Mouse (Mus musculus) lung, embryonic 15.5 days (tissue): Measurements from ENCODE around the gene Gpcpd1. TPM values are rescaled to one million over a fixed set of nuclear protein-coding genes. Genes with fewer than 3 reads are reported as not detected.

Source experiments
- ATAC-seq: fragments of 200-750 bp; cut with Nextera tagmentation; 2 replicates; pipeline ENCODE4 v1.8.0; 2017; ENCODE audit warnings: moderate number of reproducible peaks, borderline replicate concordance; ENCODE audit not compliant: low FRiP score, low TSS enrichment; ENCODE audit errors: extremely low read depth
- H3K27ac ChIP-seq: fragments of 300-500 bp; sonication (generic); 2 replicates; pipeline ENCODE4 v1.5.1; 2015; ENCODE audit warnings: moderate library complexity, mild to moderate bottlenecking, inconsistent platforms
- H3K27me3 ChIP-seq: fragments of 300-500 bp; sonication (generic); 2 replicates; pipeline ENCODE4 v1.6.1; 2015; ENCODE audit warnings: inconsistent platforms
- H3K36me3 ChIP-seq: fragments of 300-500 bp; sonication (generic); 2 replicates; pipeline ENCODE4 v1.6.1; 2015; ENCODE audit warnings: inconsistent platforms
- H3K4me1 ChIP-seq: fragments of 300-500 bp; sonication (generic); 2 replicates; pipeline ENCODE4 v1.6.1; 2015; ENCODE audit warnings: inconsistent platforms
- H3K4me2 ChIP-seq: fragments of 300-500 bp; sonication (generic); 2 replicates; pipeline ENCODE4 v1.6.1; 2015; ENCODE audit warnings: inconsistent platforms, mild to moderate bottlenecking, moderate library complexity
- H3K4me3 ChIP-seq: fragments of 300-500 bp; sonication (generic); 2 replicates; pipeline ENCODE4 v1.5.1; 2015; ENCODE audit warnings: mild to moderate bottlenecking, inconsistent platforms
- H3K9ac ChIP-seq: fragments of 300-500 bp; sonication (generic); 2 replicates; pipeline ENCODE4 v1.6.1; 2015; ENCODE audit warnings: inconsistent platforms
- H3K9me3 ChIP-seq: fragments of 300-500 bp; sonication (generic); 2 replicates; pipeline ENCODE4 v1.6.1; 2016; ENCODE audit warnings: inconsistent platforms
- WGBS: fragments of 180-500 bp; shearing (Covaris S2); methylation state at CpG from one replicate; pipeline ENCODE4 v1.1.7; 2015; 5-methylcytosine and 5-hydroxymethylcytosine counted together
- polyA plus RNA-seq: library from polyadenylated mRNA; unstranded; fragments of >200 nt; fragmentation: Nextera tagmentation; extraction: Ambion mirVana; gene quantifications from 2 replicates; pipeline ENCODE4 v1.2.1, GENCODE M21; 2015

Gene Gpcpd1
- polyA plus RNA-seq, 1 experiment from 2014 or later = 30.1 TPM

DNA sequence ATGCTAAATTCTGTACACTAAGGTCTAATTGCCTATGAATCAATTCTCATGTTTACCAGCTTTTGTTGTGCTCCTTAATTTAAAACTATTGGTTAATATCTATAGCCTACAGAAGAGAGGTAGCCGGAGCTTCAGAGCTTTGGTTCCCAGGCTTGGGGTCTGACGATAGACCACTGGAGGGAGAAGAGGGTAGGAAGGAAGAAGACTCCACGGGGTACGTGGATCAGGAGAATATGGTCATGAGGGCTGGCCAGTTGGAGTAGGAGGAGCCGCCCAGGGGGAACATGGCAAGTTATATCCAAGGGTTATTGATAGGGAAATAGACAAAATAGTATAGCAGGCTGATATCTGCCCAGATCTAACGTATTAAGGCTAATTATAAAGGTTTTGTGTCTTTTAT lies 17.8 kb downstream of the Gpcpd1 start:
- Histone ChIP-seq H3K9me3 (no peaks in the 10 kb centered on the region), H3K27ac (no peak overlapping the region), H3K4me1 (no peaks in the 10 kb centered on the region), H3K4me3 (no peak overlapping the region), H3K4me2 (no peak overlapping the region), H3K9ac (no peak overlapping the region), H3K36me3 (peaks cover 30% of the 10 kb centered on the region), H3K27me3 (no peaks in the 10 kb centered on the region)
- 93% methylated on average over 6 of the region's 6 CpGs for WGBS
- no peak for ATAC-seq

DNA sequence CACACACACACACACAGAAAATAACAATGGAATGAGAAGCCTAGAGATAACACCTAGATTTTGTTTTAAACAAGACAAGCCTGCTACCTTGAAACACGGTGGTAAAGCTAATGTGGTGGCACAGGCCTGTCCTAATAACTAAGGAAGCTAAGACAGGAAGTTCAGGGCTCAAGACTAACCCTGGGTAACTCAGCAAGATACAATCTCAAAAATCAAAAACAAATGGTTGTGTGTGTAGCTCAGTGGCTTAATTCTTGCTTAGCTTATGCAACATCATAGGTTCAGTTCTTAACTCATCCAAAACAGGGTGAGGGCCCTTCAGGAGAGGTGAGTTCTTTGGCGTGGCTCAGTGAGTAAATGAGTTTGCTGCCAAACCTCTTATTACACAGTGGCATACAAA lies 20.1 kb downstream of the Gpcpd1 start:
- WGBS = 90% methylated on average over 2 of the region's 2 CpGs
- no peaks in the 10 kb centered on the region for H3K9me3 ChIP-seq
- ATAC-seq = no peak
- H3K27ac ChIP-seq = no peak overlapping the region
- H3K9ac ChIP-seq = no peak overlapping the region
- no peak overlapping the region for H3K4me3 ChIP-seq
- no peaks in the 10 kb centered on the region for H3K4me1 ChIP-seq
- H3K4me2 ChIP-seq = no peak overlapping the region
- H3K36me3 ChIP-seq = peaks cover 43% of the 10 kb centered on the region
- no peaks in the 10 kb centered on the region for H3K27me3 ChIP-seq

DNA sequence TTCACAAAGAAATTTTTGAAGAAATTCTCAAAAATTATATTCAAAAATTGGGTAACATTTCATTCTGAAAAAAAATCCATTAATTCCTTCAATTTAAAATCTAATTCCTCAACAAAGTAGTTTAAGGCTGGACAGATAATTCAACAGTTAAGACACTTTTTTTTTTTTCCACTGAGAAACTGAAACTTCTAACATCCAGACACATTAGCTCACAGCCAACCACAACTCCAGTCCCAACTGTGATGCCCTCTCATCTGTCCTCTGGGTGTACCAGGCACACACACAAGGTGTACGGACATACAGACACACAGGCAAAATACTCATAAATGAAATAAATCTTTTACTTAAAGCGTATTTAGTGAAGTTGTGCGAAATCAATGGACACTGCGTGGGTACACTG lies 25.7 kb downstream of the Gpcpd1 start:
- H3K4me3 ChIP-seq = no peak overlapping the region
- H3K36me3 ChIP-seq = peaks cover 26% of the 10 kb centered on the region
- no peak for ATAC-seq
- no peak overlapping the region for H3K9ac ChIP-seq
- H3K4me1 ChIP-seq = no peaks in the 10 kb centered on the region
- H3K9me3 ChIP-seq = no peaks in the 10 kb centered on the region
- H3K4me2 ChIP-seq = no peak overlapping the region
- 97% methylated on average over 4 of the region's 4 CpGs for WGBS
- no peaks in the 10 kb centered on the region for H3K27me3 ChIP-seq
- no peak overlapping the region for H3K27ac ChIP-seq

GRCm38 (mm10) chr2:132527864-132528263 lies 59.7 kb downstream of the Gpcpd1 start:
- H3K27ac ChIP-seq = no peak overlapping the region
- ATAC-seq = no peak
- H3K9ac ChIP-seq = no peak overlapping the region
- no peaks in the 10 kb centered on the region for H3K27me3 ChIP-seq
- WGBS = 61% methylated on average over 1 of the region's 1 CpGs
- H3K36me3 ChIP-seq = peaks cover 23% of the 10 kb centered on the region
- no peak overlapping the region for H3K4me2 ChIP-seq
- H3K9me3 ChIP-seq = no peaks in the 10 kb centered on the region
- H3K4me3 ChIP-seq = no peak overlapping the region
- no peaks in the 10 kb centered on the region for H3K4me1 ChIP-seq

DNA sequence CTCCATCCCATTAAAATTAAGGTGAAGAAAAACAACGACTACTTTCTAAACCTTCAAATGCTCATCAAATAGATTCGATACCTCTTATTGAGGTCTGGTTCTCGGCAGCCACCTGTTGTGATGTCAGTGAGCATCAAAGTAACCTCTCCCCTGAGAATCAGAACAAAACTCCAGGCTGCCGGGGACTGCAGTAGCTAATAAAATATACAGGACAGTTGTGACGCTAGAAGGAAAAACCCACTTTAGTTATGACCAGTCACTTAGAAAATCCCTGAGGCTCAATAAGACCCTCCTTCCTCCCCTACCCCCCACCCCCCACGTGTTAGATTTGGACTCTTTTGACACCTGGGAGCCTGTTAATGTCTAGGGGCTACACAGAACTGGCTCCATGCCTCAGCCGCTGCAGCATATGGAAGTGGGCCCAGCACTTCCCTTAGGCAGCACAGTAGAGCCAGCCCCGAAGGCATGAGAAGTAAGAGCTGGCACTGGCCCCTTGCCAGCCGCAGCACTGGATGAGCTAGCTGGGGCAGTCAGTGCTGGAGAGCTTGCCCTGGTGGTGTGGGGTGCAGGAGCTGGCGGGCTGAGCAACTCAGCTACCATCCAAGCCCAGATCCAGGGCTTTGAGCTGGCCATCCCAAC lies 60.5 kb downstream of the Gpcpd1 start:
- Histone ChIP-seq H3K4me1 (no peaks in the 10 kb centered on the region), H3K9me3 (no peaks in the 10 kb centered on the region), H3K27ac (no peak overlapping the region), H3K4me3 (no peak overlapping the region), H3K36me3 (peaks cover 20% of the 10 kb centered on the region), H3K9ac (no peak overlapping the region), H3K4me2 (no peak overlapping the region), H3K27me3 (no peaks in the 10 kb centered on the region)
- ATAC-seq = no peak
- WGBS = 74% methylated on average over 10 of the region's 10 CpGs

DNA sequence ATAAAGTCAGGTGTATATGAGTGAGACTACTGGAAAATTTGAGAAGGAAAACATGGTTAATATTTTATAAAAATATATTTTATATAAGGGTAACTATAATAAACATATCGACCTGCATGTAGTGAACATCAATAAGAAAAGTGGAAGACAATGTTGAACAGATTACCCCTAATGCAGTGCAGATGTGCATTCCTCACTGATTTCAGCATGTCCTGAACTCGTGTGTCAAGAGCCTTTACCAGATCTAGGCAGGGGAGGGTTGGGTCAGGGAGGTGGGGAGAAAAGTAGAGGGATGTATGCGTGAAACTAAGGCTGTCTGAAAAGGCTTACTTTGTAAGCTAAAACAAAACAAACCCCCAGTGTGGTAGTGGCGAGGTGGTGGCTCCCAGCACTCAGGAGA lies 61.4 kb downstream of the Gpcpd1 start:
- H3K4me3 ChIP-seq = no peak overlapping the region
- WGBS = 51% methylated on average over 4 of the region's 4 CpGs
- H3K4me2 ChIP-seq = no peak overlapping the region
- no peak for ATAC-seq
- no peaks in the 10 kb centered on the region for H3K4me1 ChIP-seq
- no peak overlapping the region for H3K27ac ChIP-seq
- no peaks in the 10 kb centered on the region for H3K9me3 ChIP-seq
- H3K36me3 ChIP-seq = peaks cover 16% of the 10 kb centered on the region
- H3K27me3 ChIP-seq = no peaks in the 10 kb centered on the region
- H3K9ac ChIP-seq = no peak overlapping the region

- Histone ChIP-seq H3K9ac (no peak overlapping the region), H3K9me3 (no peaks in the 10 kb centered on the region), H3K4me1 (no peaks in the 10 kb centered on the region), H3K36me3 (no peaks in the 10 kb centered on the region), H3K27me3 (no peaks in the 10 kb centered on the region), H3K4me2 (no peak overlapping the region), H3K4me3 (no peak overlapping the region), H3K27ac (no peak overlapping the region)
- ATAC-seq = no peak
- WGBS = 41% methylated on average over 18 of the region's 18 CpGs
Observed at GRCm38 (mm10) chr2:132518021-132518901, 69.3 kb downstream of the Gpcpd1 start.

- Histone ChIP-seq H3K4me1 (0 out of 2 replicates have a peak, but pooled peaks cover 3% of the 10 kb centered on the region), H3K4me3 (no peak overlapping the region), H3K4me2 (no peak overlapping the region), H3K9me3 (no peaks in the 10 kb centered on the region), H3K9ac (no peak overlapping the region), H3K27ac (no peak overlapping the region), H3K36me3 (no peaks in the 10 kb centered on the region), H3K27me3 (no peaks in the 10 kb centered on the region)
- ATAC-seq = no peak
- WGBS = 74% methylated on average over 6 of the region's 6 CpGs
Observed at GRCm38 (mm10) chr2:132517194-132517836, 70.2 kb downstream of the Gpcpd1 start.

GRCm38 (mm10) chr2:132516130-132517030 lies 71.1 kb downstream of the Gpcpd1 start:
- Histone ChIP-seq H3K9me3 (no peaks in the 10 kb centered on the region), H3K9ac (no peak overlapping the region), H3K4me3 (no peak overlapping the region), H3K4me1 (0 out of 2 replicates have a peak, but pooled peaks cover 3% of the 10 kb centered on the region), H3K36me3 (no peaks in the 10 kb centered on the region), H3K4me2 (no peak overlapping the region), H3K27ac (no peak overlapping the region), H3K27me3 (no peaks in the 10 kb centered on the region)
- ATAC-seq = no peak
- WGBS = 27% methylated on average over 16 of the region's 16 CpGs

- Histone ChIP-seq H3K27ac (no peak overlapping the region), H3K4me2 (no peak overlapping the region), H3K9ac (no peak overlapping the region), H3K36me3 (no peaks in the 10 kb centered on the region), H3K27me3 (no peaks in the 10 kb centered on the region), H3K9me3 (no peaks in the 10 kb centered on the region), H3K4me3 (no peak overlapping the region), H3K4me1 (0 out of 2 replicates have a peak, but pooled peaks cover 3% of the 10 kb centered on the region)
- 79% methylated on average over 13 of the region's 13 CpGs for WGBS
- no peak for ATAC-seq
Observed at GRCm38 (mm10) chr2:132515607-132516006, 71.9 kb downstream of the Gpcpd1 start.

- no peak overlapping the region for H3K27ac ChIP-seq
- no peaks in the 10 kb centered on the region for H3K27me3 ChIP-seq
- H3K9ac ChIP-seq = no peak overlapping the region
- H3K4me3 ChIP-seq = no peak overlapping the region
- ATAC-seq = no peak
- no peaks in the 10 kb centered on the region for H3K9me3 ChIP-seq
- WGBS = 84% methylated on average over 14 of the region's 14 CpGs
- no peaks in the 10 kb centered on the region for H3K36me3 ChIP-seq
- H3K4me2 ChIP-seq = no peak overlapping the region
- 0 out of 2 replicates have a peak, but pooled peaks cover 3% of the 10 kb centered on the region for H3K4me1 ChIP-seq
Observed at GRCm38 (mm10) chr2:132515076-132515475, 72.5 kb downstream of the Gpcpd1 start.
